Mouse (Mus musculus): ENCODE results near the gene Mut. TPM values are rescaled to one million over a fixed set of nuclear protein-coding genes. Genes with fewer than 3 reads are reported as not detected.

The Mut gene
- polyA plus RNA-seq, 1 experiment from 2014 or later = 42.8 TPM

GRCm38 (mm10) chr17:40914250-40914649, 20.2 kb upstream of the Mut start, which contains the start of gene Glyatl3:
Gene Glyatl3 (minus strand): TSS chr17:40914350.
- no peak for ATAC-seq (replicated peaks; ENCODE audit: low FRiP score)
- no peaks in the 10 kb centered on the region for H3K9me3 ChIP-seq (ENCODE audit: control insufficient read depth, low read length)

GRCm38 (mm10) chr17:40915499-40915898, 19.0 kb upstream of the Mut start:
- no peaks in the 10 kb centered on the region for H3K36me3 ChIP-seq (ENCODE audit: control insufficient read depth, insufficient read depth, low read length)
- no peak overlapping the region for H3K4me2 ChIP-seq
- WGBS = 86% methylated on average over 1 of the region's 2 CpGs
- H3K27ac ChIP-seq (ENCODE audit: low read depth, low read length) = no peak overlapping the region
- no peaks in the 10 kb centered on the region for H3K9me3 ChIP-seq (ENCODE audit: control insufficient read depth, low read length)
- ATAC-seq (replicated peaks; ENCODE audit: low FRiP score) = no peak
- no peak for DNase-seq (ENCODE audit: low spot score)
- no peak overlapping the region for H3K9ac ChIP-seq (ENCODE audit: low read depth, low read length)
- no peaks in the 10 kb centered on the region for H3K27me3 ChIP-seq (replicated peaks; ENCODE audit: control insufficient read depth, insufficient read depth, low read length)
- no peaks in the 10 kb centered on the region for H3K4me1 ChIP-seq (replicated peaks; ENCODE audit: control insufficient read depth, insufficient read depth, low read length)
- H3K4me3 ChIP-seq (ENCODE audit: low read depth, low read length) = no peak overlapping the region

More at GRCm38 (mm10) chr17:40914250-40914649, 20.2 kb upstream of the Mut start, which contains the start of gene Glyatl3:
- H3K9ac ChIP-seq (ENCODE audit: low read depth, low read length) = no peak within 1 kb of the TSS
- WGBS = 87% methylated on average over 2 of the region's 2 CpGs
- H3K36me3 ChIP-seq (ENCODE audit: control insufficient read depth, insufficient read depth, low read length) = no peaks in the 10 kb centered on the region
- H3K4me1 ChIP-seq (replicated peaks; ENCODE audit: control insufficient read depth, insufficient read depth, low read length) = no peaks in the 10 kb centered on the region
- no peaks in the 10 kb centered on the region for H3K27me3 ChIP-seq (replicated peaks; ENCODE audit: control insufficient read depth, insufficient read depth, low read length)
- DNase-seq (ENCODE audit: low spot score) = no peak
- no peak within 1 kb of the TSS for H3K4me3 ChIP-seq (ENCODE audit: low read depth, low read length)
- H3K27ac ChIP-seq (ENCODE audit: low read depth, low read length) = no peak within 1 kb of the TSS
- H3K4me2 ChIP-seq = no peak within 1 kb of the TSS

- peaks cover 2% of the 10 kb centered on the region; the same call in 1 of the 2 replicates for H3K36me3 ChIP-seq (ENCODE audit: control insufficient read depth, insufficient read depth, low read length)
- peak overlapping the region; percentile 95 for H3K27ac ChIP-seq (ENCODE audit: low read depth, low read length)
- peak overlapping the region; percentile 76 for H3K4me2 ChIP-seq
- H3K9me3 ChIP-seq (ENCODE audit: control insufficient read depth, low read length) = no peaks in the 10 kb centered on the region
- no peaks in the 10 kb centered on the region for H3K27me3 ChIP-seq (replicated peaks; ENCODE audit: control insufficient read depth, insufficient read depth, low read length)
- H3K4me3 ChIP-seq (ENCODE audit: low read depth, low read length) = peak overlapping the region; percentile 81
- H3K4me1 ChIP-seq (replicated peaks; ENCODE audit: control insufficient read depth, insufficient read depth, low read length) = no peaks in the 10 kb centered on the region
- 0% methylated on average over 14 of the region's 14 CpGs for WGBS
- DNase-seq (ENCODE audit: low spot score) (no peak), ATAC-seq (replicated peaks; ENCODE audit: low FRiP score) (peak; percentile 58)
- H3K9ac ChIP-seq (ENCODE audit: low read depth, low read length) = peak overlapping the region; percentile 87
Measured at GRCm38 (mm10) chr17:40933985-40934384, 500 bp upstream of the Mut start.

- H3K27me3 ChIP-seq (replicated peaks; ENCODE audit: control insufficient read depth, insufficient read depth, low read length) = no peaks in the 10 kb centered on the region
- no peak overlapping the region for H3K9ac ChIP-seq (ENCODE audit: low read depth, low read length)
- H3K36me3 ChIP-seq (ENCODE audit: control insufficient read depth, insufficient read depth, low read length) = peaks cover 8% of the 10 kb centered on the region; the same call in 1 of the 2 replicates
- 69% methylated on average over 3 of the region's 3 CpGs for WGBS
- H3K27ac ChIP-seq (ENCODE audit: low read depth, low read length) = no peak overlapping the region
- DNase-seq (ENCODE audit: low spot score) (no peak), ATAC-seq (replicated peaks; ENCODE audit: low FRiP score) (no peak; the same call in 1 of the 2 replicates)
- no peaks in the 10 kb centered on the region for H3K4me1 ChIP-seq (replicated peaks; ENCODE audit: control insufficient read depth, insufficient read depth, low read length)
- no peaks in the 10 kb centered on the region for H3K9me3 ChIP-seq (ENCODE audit: control insufficient read depth, low read length)
- no peak overlapping the region for H3K4me2 ChIP-seq
- H3K4me3 ChIP-seq (ENCODE audit: low read depth, low read length) = no peak overlapping the region
Measured at GRCm38 (mm10) chr17:40948518-40948917, 14.0 kb downstream of the Mut start.

- Histone ChIP-seq H3K4me3 (ENCODE audit: low read depth, low read length) (no peak overlapping the region), H3K27me3 (replicated peaks; ENCODE audit: control insufficient read depth, insufficient read depth, low read length) (no peaks in the 10 kb centered on the region), H3K36me3 (ENCODE audit: control insufficient read depth, insufficient read depth, low read length) (no peaks in the 10 kb centered on the region), H3K27ac (ENCODE audit: low read depth, low read length) (no peak overlapping the region), H3K9me3 (ENCODE audit: control insufficient read depth, low read length) (no peaks in the 10 kb centered on the region), H3K4me2 (no peak overlapping the region), H3K4me1 (replicated peaks; ENCODE audit: control insufficient read depth, insufficient read depth, low read length) (no peaks in the 10 kb centered on the region), H3K9ac (ENCODE audit: low read depth, low read length) (no peak overlapping the region)
- DNase-seq (ENCODE audit: low spot score) = no peak
- 72% methylated on average over 11 of the region's 11 CpGs for WGBS
- no peak for ATAC-seq (replicated peaks; ENCODE audit: low FRiP score)
Measured at GRCm38 (mm10) chr17:40977914-40978313, 43.4 kb downstream of the Mut start.

- Histone ChIP-seq H3K9ac (ENCODE audit: low read depth, low read length) (no peak overlapping the region), H3K9me3 (ENCODE audit: control insufficient read depth, low read length) (no peaks in the 10 kb centered on the region), H3K4me3 (ENCODE audit: low read depth, low read length) (no peak overlapping the region), H3K27me3 (replicated peaks; ENCODE audit: control insufficient read depth, insufficient read depth, low read length) (no peaks in the 10 kb centered on the region), H3K4me2 (no peak overlapping the region), H3K27ac (ENCODE audit: low read depth, low read length) (no peak overlapping the region), H3K36me3 (ENCODE audit: control insufficient read depth, insufficient read depth, low read length) (no peaks in the 10 kb centered on the region), H3K4me1 (replicated peaks; ENCODE audit: control insufficient read depth, insufficient read depth, low read length) (no peaks in the 10 kb centered on the region)
- DNase-seq (ENCODE audit: low spot score) = no peak
- WGBS = 65% methylated on average over 3 of the region's 3 CpGs
- ATAC-seq (replicated peaks; ENCODE audit: low FRiP score) = no peak
Measured at GRCm38 (mm10) chr17:40992102-40992501, 57.6 kb downstream of the Mut start.

Other genes starting within 250 kb of the Mut start
- not detected in 2 replicates for gene Esp1, start 207.6 kb upstream of the Mut start, polyA plus RNA-seq (2014; fragmentation: Nextera tagmentation; extraction: Ambion mirVana)
- 0.44 TPM in 2 replicates for gene Crisp2, start 127.7 kb upstream of the Mut start, polyA plus RNA-seq (2014; fragmentation: Nextera tagmentation; extraction: Ambion mirVana)
- gene Rhag, start 123.6 kb upstream of the Mut start, polyA plus RNA-seq (2014; fragmentation: Nextera tagmentation; extraction: Ambion mirVana) = 164 and 181 TPM in 2 replicates
- 0.88 and 1.3 TPM in 2 replicates for gene 9130008F23Rik, start 54.1 kb upstream of the Mut start, polyA plus RNA-seq (2014; fragmentation: Nextera tagmentation; extraction: Ambion mirVana)
- gene Glyatl3, start 20.3 kb upstream of the Mut start, polyA plus RNA-seq (2014; fragmentation: Nextera tagmentation; extraction: Ambion mirVana) = not detected in 2 replicates
- 40.8 and 41.0 TPM in 2 replicates for gene Cenpq, start 362 bp downstream of the Mut start, polyA plus RNA-seq (2014; fragmentation: Nextera tagmentation; extraction: Ambion mirVana)

Measured in liver, embryonic 11.5 days (tissue).